ENCODE assay signal across 15 mouse cellular contexts in genomic region chr2:7080086-7080485, GRCm38 (mm10).
DNase-seq lines count a peak whose midpoint lies in the region; ATAC-seq lines count a peak whose summit lies in the region.
"Had no signal": no experiment of that assay in that cellular context is flagged by ENCODE, and none has a peak within 500 bp of the region (broad histone marks: within the 10 kb centered on the region; RNA-seq: fewer than 3 reads in every experiment).

No protein-coding gene starts in this region.

- 0 out of 2 replicates have a peak overlapping the region, but pooled peaks have one; percentile 34 for H3K4me3 ChIP-seq in embryonic facial prominence, embryonic 14.5 days (ENCODE audit: low read depth, low read length)
- H3K4me3 ChIP-seq in embryonic facial prominence, embryonic 10.5 days = no peak overlapping the region
- H3K4me3 ChIP-seq in heart, embryonic 14.5 days (ENCODE audit: control insufficient read depth in 1 of 2, insufficient read depth in 1 of 2, low read depth in 1 of 2, low read length in 2 of 2) = peak overlapping the region; percentile 12 to 54; a peak in 3 of 4 replicates
- peak overlapping the region; percentile 43; the same call in 1 of the 2 replicates for H3K4me3 ChIP-seq in midbrain, embryonic 10.5 days
- H3K4me3 ChIP-seq in midbrain, embryonic 15.5 days = no peak overlapping the region
- H3K4me3 ChIP-seq: neural tube, embryonic 12.5 days had no signal

- peak overlapping the region; percentile 58; the same call in 1 of the 2 replicates for H3K4me2 ChIP-seq in embryonic facial prominence, embryonic 14.5 days (ENCODE audit: low read depth, low read length)
- H3K4me2 ChIP-seq in heart, embryonic 14.5 days (ENCODE audit: low read length) = peak overlapping the region; percentile 77
- H3K4me2 ChIP-seq in midbrain, embryonic 15.5 days = no peak overlapping the region

- H3K9ac ChIP-seq in embryonic facial prominence, embryonic 14.5 days (ENCODE audit: low read depth, low read length) = no peak overlapping the region
- H3K9ac ChIP-seq in heart, embryonic 14.5 days (ENCODE audit: low read length) = peak overlapping the region; percentile 87
- H3K9ac ChIP-seq in midbrain, embryonic 15.5 days = no peak overlapping the region

- no peak for DNase-seq in embryonic facial prominence, embryonic 14.5 days (ENCODE audit: low spot score)
- no peak for DNase-seq in embryonic facial prominence, embryonic 10.5 days (ENCODE audit: low spot score)
- DNase-seq in heart, adult 9 months (ENCODE audit: low spot score in 2 of 2) = no peak
- no peak for DNase-seq in midbrain, embryonic 10.5 days (ENCODE audit: low spot score)
- no peak for DNase-seq in right cerebral cortex, postnatal 10 days (ENCODE audit: low spot score in 2 of 2)
- DNase-seq in B cell, adult 2 months = no peak
- DNase-seq: gastrocnemius, postnatal 36 days; kidney, adult 11 months; liver, postnatal 0 days; spleen, adult 18-20 months had no signal

- WGBS in embryonic facial prominence, embryonic 14.5 days = 64% methylated on average over 7 of the region's 7 CpGs
- WGBS in embryonic facial prominence, embryonic 10.5 days = 82% methylated on average over 7 of the region's 7 CpGs
- WGBS in heart, embryonic 14.5 days = 38% methylated on average over 7 of the region's 7 CpGs
- WGBS in midbrain, embryonic 10.5 days = 74% methylated on average over 7 of the region's 7 CpGs
- 72% methylated on average over 7 of the region's 7 CpGs for WGBS in midbrain, embryonic 15.5 days

- no peak overlapping the region for H3K27ac ChIP-seq in embryonic facial prominence, embryonic 14.5 days (replicated peaks; ENCODE audit: low read depth, low read length)
- H3K27ac ChIP-seq in embryonic facial prominence, embryonic 10.5 days (replicated peaks) = no peak overlapping the region
- peak overlapping the region; percentile 63 to 97 for H3K27ac ChIP-seq in heart, embryonic 14.5 days (replicated peaks in 1 of 2; ENCODE audit: control insufficient read depth in 1 of 2, insufficient read depth in 1 of 2, low read depth in 2 of 2, low read length in 2 of 2)
- H3K27ac ChIP-seq in midbrain, embryonic 10.5 days (replicated peaks) = no peak overlapping the region; the same call in 1 of the 2 replicates
- no peak overlapping the region for H3K27ac ChIP-seq in midbrain, embryonic 15.5 days
- H3K27ac ChIP-seq: neural tube, embryonic 12.5 days had no signal

- ATAC-seq in embryonic facial prominence, embryonic 14.5 days (ENCODE audit: low read depth) = no peak
- ATAC-seq in heart, embryonic 14.5 days (ENCODE audit: insufficient number of reproducible peaks, insufficient read depth, low FRiP score, low read depth) = no peak
- no peak for ATAC-seq in midbrain, embryonic 15.5 days (replicated peaks)
- ATAC-seq: liver, postnatal 0 days had no signal

- H3K4me1 ChIP-seq in embryonic facial prominence, embryonic 14.5 days (ENCODE audit: control insufficient read depth, insufficient read depth, low read length) = peaks cover 24% of the 10 kb centered on the region
- peaks cover 24% of the 10 kb centered on the region for H3K4me1 ChIP-seq in embryonic facial prominence, embryonic 10.5 days
- peaks cover 10 to 28% of the 10 kb centered on the region in 2 experiments for H3K4me1 ChIP-seq in heart, embryonic 14.5 days (ENCODE audit: control insufficient read depth in 2 of 2, insufficient read depth in 2 of 2, low read length in 2 of 2)
- peaks cover 29% of the 10 kb centered on the region for H3K4me1 ChIP-seq in midbrain, embryonic 10.5 days
- peaks cover 20% of the 10 kb centered on the region for H3K4me1 ChIP-seq in midbrain, embryonic 15.5 days

- H3K36me3 ChIP-seq in embryonic facial prominence, embryonic 14.5 days (ENCODE audit: control insufficient read depth, insufficient read depth, low read length) = no peaks in the 10 kb centered on the region
- no peaks in the 10 kb centered on the region; the same call in 1 of the 2 replicates for H3K36me3 ChIP-seq in embryonic facial prominence, embryonic 10.5 days (replicated peaks)
- peaks cover 11% of the 10 kb centered on the region for H3K36me3 ChIP-seq in heart, embryonic 14.5 days (ENCODE audit: control insufficient read depth, insufficient read depth, low read length)
- H3K36me3 ChIP-seq in midbrain, embryonic 10.5 days = peaks cover 10% of the 10 kb centered on the region
- H3K36me3 ChIP-seq in midbrain, embryonic 15.5 days (replicated peaks) = no peaks in the 10 kb centered on the region
- H3K36me3 ChIP-seq: neural tube, embryonic 12.5 days had no signal

- H3K27me3 ChIP-seq in embryonic facial prominence, embryonic 14.5 days (replicated peaks; ENCODE audit: control insufficient read depth, insufficient read depth, low read length) = no peaks in the 10 kb centered on the region
- H3K27me3 ChIP-seq in embryonic facial prominence, embryonic 10.5 days (replicated peaks; ENCODE audit: low read depth, poor library complexity, severe bottlenecking) = peaks cover 6% of the 10 kb centered on the region; the same call in 1 of the 2 replicates
- H3K27me3 ChIP-seq in heart, embryonic 14.5 days (ENCODE audit: control insufficient read depth, insufficient read depth, low read length) = no peaks in the 10 kb centered on the region
- peaks cover 11% of the 10 kb centered on the region; the same call in 1 of the 2 replicates for H3K27me3 ChIP-seq in midbrain, embryonic 10.5 days (ENCODE audit: low read depth, poor library complexity, severe bottlenecking)
- H3K27me3 ChIP-seq in midbrain, embryonic 15.5 days (replicated peaks) = no peaks in the 10 kb centered on the region
- H3K27me3 ChIP-seq: limb, embryonic 13.5 days; midbrain, embryonic 13.5 days; neural tube, embryonic 12.5 days had no signal

- peaks cover 24% of the 10 kb centered on the region for H3K9me3 ChIP-seq in embryonic facial prominence, embryonic 14.5 days (ENCODE audit: control insufficient read depth, low read length)
- peaks cover 21% of the 10 kb centered on the region; the same call in 1 of the 2 replicates for H3K9me3 ChIP-seq in embryonic facial prominence, embryonic 10.5 days
- H3K9me3 ChIP-seq in heart, embryonic 14.5 days (ENCODE audit: control insufficient read depth, low read length) = peaks cover 17% of the 10 kb centered on the region
- H3K9me3 ChIP-seq in midbrain, embryonic 10.5 days (replicated peaks) = peaks cover 21% of the 10 kb centered on the region
- H3K9me3 ChIP-seq in midbrain, embryonic 15.5 days = peaks cover 9% of the 10 kb centered on the region; the same call in 1 of the 2 replicates

Comparison
In these comparisons a context has a peak if more than half of its experiments do, and no peak if none do; other contexts are left out.
1. H3K4me3 ChIP-seq: peak in embryonic facial prominence, embryonic 14.5 days (single experiment), heart, embryonic 14.5 days (2 of 2) and midbrain, embryonic 10.5 days (single experiment); none in embryonic facial prominence, embryonic 10.5 days (single experiment) and midbrain, embryonic 15.5 days (single experiment).
2. H3K27ac ChIP-seq: peak in heart, embryonic 14.5 days (2 of 2); none in embryonic facial prominence, embryonic 14.5 days (single experiment), embryonic facial prominence, embryonic 10.5 days (single experiment), midbrain, embryonic 10.5 days (single experiment) and midbrain, embryonic 15.5 days (single experiment).